Mouse (Mus musculus) midbrain, embryonic 15.5 days (tissue): ENCODE measurements around the gene Nup93. TPM values are rescaled to one million over a fixed set of nuclear protein-coding genes. Genes with fewer than 3 reads are reported as not detected.

Experiments used
- ATAC-seq: fragments of 200-750 bp; cut with Nextera tagmentation; replicated peaks from 2 replicates; pipeline ENCODE4 v1.8.0; 2017; ENCODE audit warnings: moderate TSS enrichment
- H3K27ac ChIP-seq: fragments of 300-500 bp; sonication (generic); 2 replicates; pipeline ENCODE4 v1.5.1; 2015; ENCODE audit warnings: mild to moderate bottlenecking, inconsistent platforms
- H3K27me3 ChIP-seq: fragments of 300-500 bp; sonication (generic); replicated peaks from 2 replicates; pipeline ENCODE4 v1.6.1; 2015; ENCODE audit warnings: inconsistent platforms
- H3K36me3 ChIP-seq: fragments of 300-500 bp; sonication (generic); replicated peaks from 2 replicates; pipeline ENCODE4 v1.6.1; 2015; ENCODE audit warnings: inconsistent platforms
- H3K4me1 ChIP-seq: fragments of 300-500 bp; sonication (generic); 2 replicates; pipeline ENCODE4 v1.6.1; 2015; ENCODE audit warnings: inconsistent platforms
- H3K4me2 ChIP-seq: fragments of 300-500 bp; sonication (generic); 2 replicates; pipeline ENCODE4 v1.6.1; 2015; ENCODE audit warnings: inconsistent platforms, mild to moderate bottlenecking, moderate library complexity
- H3K4me3 ChIP-seq: fragments of 300-500 bp; sonication (generic); 2 replicates; pipeline ENCODE4 v1.5.1; 2015; ENCODE audit warnings: mild to moderate bottlenecking, inconsistent platforms
- H3K9ac ChIP-seq: fragments of 300-500 bp; sonication (generic); 2 replicates; pipeline ENCODE4 v1.6.1; 2015; ENCODE audit warnings: mild to moderate bottlenecking, inconsistent platforms
- H3K9me3 ChIP-seq: fragments of 300-500 bp; sonication (generic); 2 replicates; pipeline ENCODE4 v1.6.1; 2016; ENCODE audit warnings: inconsistent platforms
- WGBS: fragments of 180-500 bp; shearing (Covaris S2); methylation state at CpG from one replicate; pipeline ENCODE4 v1.1.7; 2015; ENCODE audit warnings: mixed read lengths; 5-methylcytosine and 5-hydroxymethylcytosine counted together
- polyA plus RNA-seq: library from polyadenylated mRNA; unstranded; fragments of >200 nt; fragmentation: Nextera tagmentation; extraction: Ambion mirVana; gene quantifications from 2 replicates; pipeline ENCODE4 v1.2.1, GENCODE M21; 2015

The Nup93 gene
- polyA plus RNA-seq, 1 experiment from 2014 or later, result 63.4 TPM

- Histone ChIP-seq H3K4me2 (no peak overlapping the region), H3K36me3 (0 out of 2 replicates have a peak, but pooled peaks cover 3% of the 10 kb centered on the region), H3K27ac (no peak overlapping the region), H3K4me3 (no peak overlapping the region), H3K27me3 (no peaks in the 10 kb centered on the region), H3K9ac (no peak overlapping the region), H3K9me3 (no peaks in the 10 kb centered on the region), H3K4me1 (no peaks in the 10 kb centered on the region)
- WGBS, result 92% methylated on average over 4 of the region's 4 CpGs
- ATAC-seq, result no peak
Observed at GRCm38 (mm10) chr8:94240240-94240751, 25.9 kb downstream of the Nup93 start.

GRCm38 (mm10) chr8:94249836-94250435, 35.6 kb downstream of the Nup93 start:
- Histone ChIP-seq H3K27ac (peak overlapping the region; percentile 55), H3K27me3 (no peaks in the 10 kb centered on the region), H3K4me1 (peaks cover 28% of the 10 kb centered on the region), H3K4me3 (no peak overlapping the region), H3K9ac (no peak overlapping the region), H3K4me2 (no peak overlapping the region), H3K9me3 (no peaks in the 10 kb centered on the region), H3K36me3 (no peaks in the 10 kb centered on the region)
- WGBS, result 36% methylated on average over 2 of the region's 2 CpGs
- ATAC-seq, result peak; percentile 72

- no peaks in the 10 kb centered on the region for H3K9me3 ChIP-seq
- H3K4me3 ChIP-seq, result no peak overlapping the region
- H3K9ac ChIP-seq, result no peak overlapping the region
- H3K4me2 ChIP-seq, result no peak overlapping the region
- no peaks in the 10 kb centered on the region for H3K36me3 ChIP-seq
- H3K27ac ChIP-seq, result no peak overlapping the region
- H3K27me3 ChIP-seq, result no peaks in the 10 kb centered on the region
- H3K4me1 ChIP-seq, result 0 out of 2 replicates have a peak, but pooled peaks cover 4% of the 10 kb centered on the region
- ATAC-seq, result no peak
- WGBS, result 46% methylated on average over 6 of the region's 6 CpGs
Observed at GRCm38 (mm10) chr8:94258881-94259280, 44.5 kb downstream of the Nup93 start.

GRCm38 (mm10) chr8:94262626-94263297, 48.4 kb downstream of the Nup93 start:
- 67% methylated on average over 3 of the region's 3 CpGs for WGBS
- Histone ChIP-seq H3K36me3 (no peaks in the 10 kb centered on the region), H3K4me2 (no peak overlapping the region), H3K9me3 (no peaks in the 10 kb centered on the region), H3K4me1 (peaks cover 27% of the 10 kb centered on the region), H3K27me3 (no peaks in the 10 kb centered on the region), H3K4me3 (no peak overlapping the region), H3K27ac (no peak overlapping the region), H3K9ac (no peak overlapping the region)
- ATAC-seq, result no peak

GRCm38 (mm10) chr8:94266344-94267191, 52.2 kb downstream of the Nup93 start:
- Histone ChIP-seq H3K9me3 (no peaks in the 10 kb centered on the region), H3K27me3 (no peaks in the 10 kb centered on the region), H3K36me3 (no peaks in the 10 kb centered on the region), H3K4me2 (peak overlapping the region; percentile 43), H3K27ac (peak overlapping the region; percentile 81), H3K9ac (peak overlapping the region; percentile 54), H3K4me1 (peaks cover 40% of the 10 kb centered on the region), H3K4me3 (peak overlapping the region; percentile 46)
- ATAC-seq, result peak; percentile 84
- 16% methylated on average over 10 of the region's 10 CpGs for WGBS

GRCm38 (mm10) chr8:94268359-94268890, 54.1 kb downstream of the Nup93 start:
- H3K27ac ChIP-seq, result peak overlapping the region; percentile 68
- ATAC-seq, result no peak
- peak overlapping the region; percentile 33; the same call in 1 of the 2 replicates for H3K9ac ChIP-seq
- no peaks in the 10 kb centered on the region for H3K27me3 ChIP-seq
- H3K4me1 ChIP-seq, result peaks cover 49% of the 10 kb centered on the region
- peak overlapping the region; percentile 37 for H3K4me3 ChIP-seq
- 59% methylated on average over 3 of the region's 3 CpGs for WGBS
- no peaks in the 10 kb centered on the region for H3K9me3 ChIP-seq
- peak overlapping the region; percentile 48 for H3K4me2 ChIP-seq
- no peaks in the 10 kb centered on the region for H3K36me3 ChIP-seq

- Histone ChIP-seq H3K4me3 (peak overlapping the region; percentile 27; the same call in 1 of the 2 replicates), H3K4me2 (peak overlapping the region; percentile 36), H3K27me3 (no peaks in the 10 kb centered on the region), H3K27ac (no peak overlapping the region), H3K4me1 (peaks cover 46% of the 10 kb centered on the region), H3K9ac (no peak overlapping the region), H3K36me3 (no peaks in the 10 kb centered on the region), H3K9me3 (no peaks in the 10 kb centered on the region)
- 91% methylated on average over 7 of the region's 7 CpGs for WGBS
- no peak for ATAC-seq
Observed at GRCm38 (mm10) chr8:94270309-94270708, 55.9 kb downstream of the Nup93 start.

- Histone ChIP-seq H3K9me3 (no peaks in the 10 kb centered on the region), H3K9ac (no peak overlapping the region), H3K27me3 (no peaks in the 10 kb centered on the region), H3K27ac (no peak overlapping the region), H3K4me2 (no peak overlapping the region), H3K4me3 (no peak overlapping the region), H3K36me3 (no peaks in the 10 kb centered on the region), H3K4me1 (peaks cover 39% of the 10 kb centered on the region)
- WGBS, result 92% methylated on average over 7 of the region's 7 CpGs
- no peak for ATAC-seq
Observed at GRCm38 (mm10) chr8:94271102-94271501, 56.7 kb downstream of the Nup93 start.

GRCm38 (mm10) chr8:94272612-94273011, 58.2 kb downstream of the Nup93 start:
- H3K4me3 ChIP-seq, result no peak overlapping the region
- no peaks in the 10 kb centered on the region for H3K27me3 ChIP-seq
- ATAC-seq, result no peak
- no peaks in the 10 kb centered on the region for H3K9me3 ChIP-seq
- no peaks in the 10 kb centered on the region for H3K36me3 ChIP-seq
- peaks cover 31% of the 10 kb centered on the region for H3K4me1 ChIP-seq
- H3K27ac ChIP-seq, result no peak overlapping the region
- 83% methylated on average over 3 of the region's 3 CpGs for WGBS
- no peak overlapping the region for H3K9ac ChIP-seq
- no peak overlapping the region for H3K4me2 ChIP-seq

GRCm38 (mm10) chr8:94273289-94273850, 59.0 kb downstream of the Nup93 start:
- peaks cover 31% of the 10 kb centered on the region for H3K4me1 ChIP-seq
- H3K27ac ChIP-seq, result no peak overlapping the region
- no peak overlapping the region for H3K4me3 ChIP-seq
- no peaks in the 10 kb centered on the region for H3K9me3 ChIP-seq
- ATAC-seq, result no peak
- no peak overlapping the region for H3K4me2 ChIP-seq
- H3K9ac ChIP-seq, result no peak overlapping the region
- no peaks in the 10 kb centered on the region for H3K27me3 ChIP-seq
- 78% methylated on average over 5 of the region's 5 CpGs for WGBS
- H3K36me3 ChIP-seq, result no peaks in the 10 kb centered on the region

- Histone ChIP-seq H3K4me2 (no peak overlapping the region), H3K36me3 (no peaks in the 10 kb centered on the region), H3K27ac (no peak overlapping the region), H3K9ac (no peak overlapping the region), H3K9me3 (no peaks in the 10 kb centered on the region), H3K4me3 (no peak overlapping the region), H3K4me1 (peaks cover 31% of the 10 kb centered on the region), H3K27me3 (no peaks in the 10 kb centered on the region)
- ATAC-seq, result no peak
- 75% methylated on average over 5 of the region's 5 CpGs for WGBS
Observed at GRCm38 (mm10) chr8:94274030-94274429, 59.7 kb downstream of the Nup93 start.

- no peak overlapping the region for H3K27ac ChIP-seq
- no peaks in the 10 kb centered on the region for H3K9me3 ChIP-seq
- H3K4me3 ChIP-seq, result no peak overlapping the region
- no peaks in the 10 kb centered on the region for H3K36me3 ChIP-seq
- H3K27me3 ChIP-seq, result no peaks in the 10 kb centered on the region
- WGBS, result 94% methylated on average over 6 of the region's 6 CpGs
- ATAC-seq, result no peak
- H3K9ac ChIP-seq, result no peak overlapping the region
- H3K4me2 ChIP-seq, result no peak overlapping the region
- peaks cover 5% of the 10 kb centered on the region; the same call in 1 of the 2 replicates for H3K4me1 ChIP-seq
Observed at GRCm38 (mm10) chr8:94278295-94278694, 63.9 kb downstream of the Nup93 start.
